Comparison of ENCODE assay signal across 18 mouse cellular contexts in genomic region chr3:37518611-37519010, GRCm38 (mm10).
"Had no signal": no experiment of that assay in that cellular context is flagged by ENCODE, and none has a peak within 500 bp of the region (broad histone marks: within the 10 kb centered on the region; RNA-seq: fewer than 3 reads in every experiment).

No protein-coding gene starts in this region.

- H3K4me2 ChIP-seq: lung, embryonic 15.5 days; midbrain, embryonic 12.5 days; neural tube, embryonic 12.5 days; stomach, embryonic 15.5 days had no signal

- H3K4me3 ChIP-seq: lung, embryonic 15.5 days; megakaryocyte, embryonic 14.5 days; midbrain, embryonic 10.5 days; midbrain, embryonic 12.5 days; neural tube, embryonic 12.5 days; stomach, embryonic 15.5 days had no signal

- DNase-seq: lung, adult 2 months; lung, postnatal 14 days; lung, postnatal 36 days; midbrain, embryonic 14.5 days; right cerebral cortex, postnatal 14 days; thymus, adult 2 months; thymus, postnatal 25 days; thymus, postnatal 4 days had no signal

- H3K27me3 ChIP-seq: lung, embryonic 15.5 days; megakaryocyte, embryonic 14.5 days; midbrain, embryonic 12.5 days; neural tube, embryonic 12.5 days; stomach, embryonic 15.5 days had no signal

- H3K9ac ChIP-seq: lung, embryonic 15.5 days; midbrain, embryonic 12.5 days; neural tube, embryonic 12.5 days; stomach, embryonic 15.5 days had no signal

- H3K4me1 ChIP-seq: lung, embryonic 15.5 days; midbrain, embryonic 12.5 days; neural tube, embryonic 12.5 days; stomach, embryonic 15.5 days had no signal

- H3K9me3 ChIP-seq: lung, embryonic 15.5 days; megakaryocyte, embryonic 14.5 days; midbrain, embryonic 10.5 days; midbrain, embryonic 12.5 days; neural tube, embryonic 12.5 days; stomach, embryonic 15.5 days had no signal

- H3K27ac ChIP-seq: lung, embryonic 15.5 days; macrophage; midbrain, embryonic 10.5 days; midbrain, embryonic 12.5 days; neural tube, embryonic 12.5 days; stomach, embryonic 15.5 days; stomach, postnatal 0 days had no signal

- H3K36me3 ChIP-seq: lung, embryonic 15.5 days; midbrain, embryonic 10.5 days; midbrain, embryonic 12.5 days; neural tube, embryonic 12.5 days; stomach, embryonic 15.5 days had no signal

- ATAC-seq: lung, postnatal 0 days; midbrain, embryonic 16.5 days had no signal
